Mouse (Mus musculus): ENCODE results near the gene Ceacam16.

Gene Ceacam16

GRCm38 (mm10) chr7:19816224-19816771 is 44.8 kb downstream of the Ceacam16 start:
- DNase-seq (ENCODE audit: low spot score in 2 of 2): peak; percentile 78 to 89

DNA sequence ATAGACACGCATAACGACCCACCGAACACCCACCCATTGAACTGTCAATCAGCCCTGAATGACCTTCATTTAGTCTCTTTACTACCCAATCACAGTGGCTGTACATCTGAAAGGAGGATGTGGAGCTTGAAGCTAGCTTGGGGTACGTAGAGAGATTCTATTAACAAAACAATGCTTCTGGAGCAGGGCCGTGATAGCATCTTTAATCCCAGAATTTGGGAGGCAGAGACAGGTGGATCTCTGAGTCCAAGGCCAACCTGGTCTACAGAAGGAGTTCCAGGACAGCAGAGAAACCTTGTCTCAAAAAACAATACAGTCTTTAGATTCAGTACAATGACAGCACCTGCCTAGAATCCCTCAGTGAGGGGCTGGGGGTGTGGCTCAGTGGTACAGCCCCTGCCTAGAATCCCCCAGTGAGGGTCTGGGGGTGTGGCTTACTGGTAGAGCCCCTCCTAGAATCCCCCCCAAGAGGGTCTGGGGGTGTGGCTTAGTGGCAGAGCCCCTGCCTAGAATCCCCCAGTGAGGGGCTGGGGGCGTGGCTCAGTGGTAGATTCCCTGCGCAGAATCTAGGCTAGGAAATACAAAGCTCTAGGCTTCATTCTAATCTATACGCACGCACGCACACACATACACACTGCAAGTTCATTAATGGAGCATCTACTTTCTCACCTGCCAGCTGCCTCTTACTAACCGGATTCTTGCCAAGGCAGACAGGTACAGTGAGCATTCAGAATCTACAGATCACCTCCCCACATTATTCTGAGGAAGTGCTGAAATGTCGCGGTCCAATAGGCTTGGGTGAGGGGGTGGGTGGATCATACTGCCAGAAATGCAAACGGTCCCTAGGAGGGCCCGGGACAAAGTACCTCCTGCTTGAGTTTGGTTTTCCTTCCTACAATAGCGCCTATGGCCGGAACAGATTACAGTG is 45.5 kb downstream of the Ceacam16 start:
- no peak for DNase-seq (ENCODE audit: low spot score in 2 of 2)

GRCm38 (mm10) chr7:19813579-19814122 is 47.4 kb downstream of the Ceacam16 start:
- no peak for DNase-seq (ENCODE audit: low spot score in 2 of 2)

- DNase-seq (ENCODE audit: low spot score in 2 of 2): no peak
Observed at GRCm38 (mm10) chr7:19813161-19813560, 47.9 kb downstream of the Ceacam16 start.

DNA sequence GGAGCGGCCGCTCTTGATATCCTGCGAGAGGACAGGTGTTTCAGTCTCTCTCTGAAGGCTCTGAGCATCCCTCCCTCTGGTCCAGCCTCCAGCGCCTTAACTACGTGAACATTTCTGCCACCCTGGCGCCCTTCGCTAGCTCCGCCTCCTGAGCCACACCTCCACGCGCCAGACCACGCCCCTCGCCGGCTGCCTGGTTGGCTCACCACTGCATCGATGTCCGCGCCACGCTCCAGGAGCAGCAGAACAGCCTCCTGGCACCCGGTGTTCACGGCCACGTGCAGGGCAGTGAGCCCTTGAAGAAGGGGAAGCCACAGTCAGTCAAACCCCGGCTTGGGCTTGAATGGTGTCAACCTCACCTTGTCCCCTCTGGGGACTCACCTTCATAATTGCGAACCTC is 50.0 kb downstream of the Ceacam16 start:
- peak in 1 of 2 experiments; percentile 35 for DNase-seq (ENCODE audit: low spot score in 2 of 2)

DNA sequence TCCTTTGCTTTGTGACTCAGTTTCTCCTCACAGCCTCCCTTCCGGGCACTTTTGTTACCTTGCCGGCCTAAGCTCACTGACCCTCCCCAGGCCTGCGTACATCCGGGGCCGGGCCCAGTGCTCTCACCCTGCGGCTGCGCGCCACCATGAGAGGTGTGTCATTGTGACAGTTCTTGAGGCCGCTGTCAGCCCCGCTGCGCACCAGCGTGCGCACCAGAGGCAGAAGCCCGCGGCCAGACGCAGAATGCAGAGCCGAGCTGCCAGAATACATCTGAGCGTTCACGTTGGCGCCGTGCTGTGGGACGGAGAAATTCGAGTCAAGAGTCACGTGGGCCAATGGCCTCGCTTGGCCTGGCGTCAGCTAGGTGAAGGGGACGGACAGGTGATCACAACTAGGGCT is 51.7 kb downstream of the Ceacam16 start:
- no peak for DNase-seq (ENCODE audit: low spot score in 2 of 2)

GRCm38 (mm10) chr7:19806356-19806969 is 54.6 kb downstream of the Ceacam16 start:
- no peak for DNase-seq (ENCODE audit: low spot score in 2 of 2)

- DNase-seq (ENCODE audit: low spot score in 2 of 2): peak; percentile 56 to 78
Observed at GRCm38 (mm10) chr7:19802995-19803394, 58.1 kb downstream of the Ceacam16 start.

Data from urinary bladder, postnatal 4 days (tissue).